Mouse (Mus musculus) brain, embryonic 14.5 days (tissue): ENCODE data around the gene Chst8.

ENCODE experiments used
- CTCF ChIP-seq: fragments of 200-500 bp; IDR thresholded peaks from 2 replicates; pipeline ENCODE4 v1.5.1; 2012; ENCODE audit warnings: inconsistent platforms, mild to moderate bottlenecking, moderate library complexity, borderline replicate concordance; ENCODE audit not compliant: insufficient read depth, insufficient read length; ENCODE audit errors: extremely low read depth
- POLR2A ChIP-seq: fragments of 200-500 bp; IDR thresholded peaks from 2 replicates; pipeline ENCODE4 v1.6.1; 2012; ENCODE audit warnings: mild to moderate bottlenecking, inconsistent platforms, borderline replicate concordance; ENCODE audit not compliant: poor library complexity, insufficient read depth, insufficient read length, severe bottlenecking; ENCODE audit errors: extremely low read depth

DNA sequence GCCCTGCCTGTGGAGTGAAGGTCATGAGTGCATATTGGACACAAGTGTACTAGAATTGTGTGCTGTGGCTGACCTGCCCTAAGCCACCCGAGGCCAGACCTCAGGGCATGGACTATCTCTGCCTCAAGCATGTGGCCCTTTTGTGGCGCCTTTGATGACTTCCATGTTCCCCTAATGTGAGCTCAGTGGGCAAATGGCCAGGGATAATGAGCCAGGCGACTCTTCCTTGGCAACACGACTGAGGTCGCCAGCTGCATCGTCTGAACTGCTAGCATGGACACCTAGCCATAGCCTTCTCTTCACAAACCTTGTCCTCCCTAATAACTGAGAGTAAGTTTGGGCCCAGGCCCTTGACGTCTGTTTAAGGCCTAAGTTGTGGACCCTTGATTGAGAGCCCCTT lies 4.5 kb upstream of the Chst8 start:
- TF ChIP-seq CTCF, result no peak
- no peak for TF ChIP-seq POLR2A
